Mouse (Mus musculus): ENCODE data around the gene Matn3.

DNA sequence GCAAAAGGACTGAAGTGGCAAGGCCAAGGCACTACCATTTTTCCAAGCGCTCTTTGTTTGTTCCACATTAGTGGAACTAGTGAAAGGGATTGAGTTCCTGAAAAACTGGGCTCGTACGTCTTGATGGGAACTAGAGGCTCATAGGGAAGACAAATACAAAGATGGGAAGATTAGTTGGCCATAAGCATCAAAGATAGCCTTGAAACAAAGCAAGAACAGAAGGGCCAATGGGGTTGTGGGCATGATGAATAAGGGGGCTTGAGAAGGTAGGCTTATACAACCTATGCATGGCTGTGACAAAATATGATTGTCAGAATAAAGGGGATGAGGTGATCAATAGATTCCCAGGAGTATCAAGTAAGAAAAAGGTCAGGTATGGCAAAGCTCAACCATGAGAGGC lies 28.5 kb upstream of the Matn3 start:
- TF ChIP-seq CTCF (IDR thresholded peaks at IDR 0.05; ENCODE audit: control insufficient read depth, insufficient read depth, low read length): no peak
- TF ChIP-seq POLR2A (IDR thresholded peaks at IDR 0.05; ENCODE audit: borderline replicate concordance, control insufficient read depth, low read depth, low read length): no peak
